Mouse (Mus musculus): ENCODE data around the gene Gm17387.

Gene Gm17387

DNA sequence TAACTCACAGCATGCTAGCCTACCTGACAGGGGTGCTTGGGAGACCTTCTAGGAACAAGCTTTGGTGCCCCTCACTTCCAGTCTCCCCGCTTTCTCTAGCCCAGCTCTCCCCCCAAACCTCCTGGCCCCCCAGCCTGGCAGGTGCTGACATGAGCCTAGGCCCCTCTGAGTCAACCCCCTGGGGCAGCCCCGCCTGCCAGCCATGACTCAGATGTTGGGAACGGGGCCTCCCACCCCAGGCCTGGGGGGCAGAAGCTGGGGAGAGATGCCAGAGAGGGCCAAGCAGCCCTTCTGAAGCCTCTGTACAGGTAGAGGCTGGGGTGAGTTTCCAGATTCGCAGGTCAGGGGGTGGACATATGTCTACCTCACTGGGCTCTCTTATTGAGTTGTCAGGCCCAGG, 49.9 kb downstream of the Gm17387 start:
- DNase-seq: no peak

Measured in kidney, postnatal 14 days (tissue).